Mouse (Mus musculus) B cell, adult 62 days (primary cell): Measurements from ENCODE around the gene Ciao2b. TPM values are rescaled to one million over a fixed set of nuclear protein-coding genes. Genes with fewer than 3 reads are reported as not detected.

Source experiments
- total RNA-seq: library from RNA; stranded (reverse); gene quantifications from 4 replicates; pipeline ENCODE4 v1.2.4, GENCODE M21; 2023

The Ciao2b gene
- 23.2 to 31.8 TPM (median 30.3 TPM) in 4 replicates for total RNA-seq

GRCm38 (mm10) chr8:104641426-104642323 is at the start of gene Ciao2b:
Ciao2b (minus strand) TSS chr8:104641965.

GRCm38 (mm10) chr8:104630981-104631663 is 10.6 kb downstream of the Ciao2b start, which contains the start of gene Rrad:
Rrad (minus strand) TSS chr8:104631327.

GRCm38 (mm10) chr8:104624161-104624560 is 17.6 kb downstream of the Ciao2b start, which contains the start of gene Cdh16:
Cdh16 (minus strand) TSS chr8:104624396.

GRCm38 (mm10) chr8:104591133-104591834 is 50.5 kb downstream of the Ciao2b start, which contains the start of gene Pdp2:
Pdp2 (plus strand) TSS chr8:104591451.

Other genes with a start within 250 kb of the Ciao2b start
- gene Cmtm4, start 246.2 kb downstream of the Ciao2b start, total RNA-seq, result 0.77 to 0.94 TPM (median 0.84 TPM) in 4 replicates
- gene Dync1li2, start 198.9 kb downstream of the Ciao2b start, total RNA-seq, result 63.0 to 107 TPM (median 77.6 TPM) in 4 replicates
- gene Terb1, start 132.1 kb downstream of the Ciao2b start, total RNA-seq, result 3.6 to 4.5 TPM (median 3.7 TPM) in 4 replicates
- gene Nae1, start 107.3 kb downstream of the Ciao2b start, total RNA-seq, result 40.8 to 47.9 TPM (median 44.3 TPM) in 4 replicates
- gene Car7, start 107.3 kb downstream of the Ciao2b start, total RNA-seq, result 0.64 to 2.0 TPM (median 1.8 TPM) in 4 replicates
- gene Pdp2, start 50.5 kb downstream of the Ciao2b start, total RNA-seq, result 9.9 to 10.4 TPM (median 10.1 TPM) in 4 replicates
- gene Cdh16, start 17.6 kb downstream of the Ciao2b start, total RNA-seq, result not detected in 4 replicates
- 29.3 to 40.7 TPM (median 34.1 TPM) in 4 replicates for gene Rrad, start 10.6 kb downstream of the Ciao2b start, total RNA-seq
- not detected in 4 replicates for gene Ces2a, start 92.0 kb upstream of the Ciao2b start, total RNA-seq
- not detected in 4 replicates for gene Ces2b, start 189.6 kb upstream of the Ciao2b start, total RNA-seq
- gene Ces2c, start 205.1 kb upstream of the Ciao2b start, total RNA-seq, result 0.30 TPM in 1 of 4 replicates, not detected in the others